Comparison of ENCODE assay signal across 7 mouse cellular contexts in genomic region chr10:97567489-97568135, GRCm38 (mm10). TPM values are rescaled to one million over a fixed set of nuclear protein-coding genes. Genes with fewer than 3 reads are reported as not detected.
DNase-seq lines count a peak whose midpoint lies in the region; ATAC-seq lines count a peak whose summit lies in the region.

No protein-coding gene starts in this region.

- no peak overlapping the region for H3K9ac ChIP-seq in limb, embryonic 15.5 days

- H3K4me2 ChIP-seq in limb, embryonic 15.5 days: no peak overlapping the region

- intact Hi-C loops in left cerebral cortex, postnatal 4 days (cut with DNase I): no loop called here
- intact Hi-C loops in left cerebral cortex, postnatal 25 days (cut with DNase I): no loop called here
- intact Hi-C loops in heart, postnatal 10 days (cut with DNase I): loop anchor here (5.0 kb wide), 3 partner anchors 85 to 190 kb away; no protein-coding TSS in a partner anchor

- no peak for ATAC-seq in limb, embryonic 15.5 days (ENCODE audit: insufficient number of reproducible peaks, low FRiP score, low TSS enrichment, low read depth)
- ATAC-seq in monocyte, adult 5-6 weeks (replicated peaks; ENCODE audit: insufficient number of reproducible peaks, low FRiP score, low TSS enrichment, poor library complexity, severe bottlenecking): no peak

- H3K27me3 ChIP-seq in limb, embryonic 15.5 days: no peaks in the 10 kb centered on the region

- H3K27ac ChIP-seq in limb, embryonic 15.5 days: peak overlapping the region; percentile 80

- H3K9me3 ChIP-seq in limb, embryonic 15.5 days: no peaks in the 10 kb centered on the region

- peaks cover 9% of the 10 kb centered on the region; the same call in 1 of the 2 replicates for H3K36me3 ChIP-seq in limb, embryonic 15.5 days

- peak overlapping the region; percentile 32 for H3K4me3 ChIP-seq in limb, embryonic 15.5 days

- WGBS in limb, embryonic 15.5 days: 42% methylated on average over 8 of the region's 8 CpGs

- DNase-seq in left cerebral cortex, postnatal 4 days: peak; percentile 3
- no peak for DNase-seq in left cerebral cortex, postnatal 25 days (ENCODE audit: low spot score in 2 of 2)
- DNase-seq in adrenal gland, adult 8-10 months: peak; percentile 3
- peak; percentile 41 for DNase-seq in embryo, embryonic 10 days (ENCODE audit: low spot score)
- DNase-seq in heart, postnatal 10 days: no peak

- H3K4me1 ChIP-seq in limb, embryonic 15.5 days: peaks cover 8% of the 10 kb centered on the region; the same call in 1 of the 2 replicates

RNA-seq across cellular contexts. Expression of gene Lum, which starts 2.7 kb away (rescaled TPM):
- 1 to 10 TPM; 4.3 to 5.2 TPM for total RNA-seq in left cerebral cortex, postnatal 4 days (2021)
- 1 to 10 TPM; 1.9 to 2.7 TPM for total RNA-seq in left cerebral cortex, postnatal 25 days (2021)
- 10 to 100 TPM; 12.1 to 24.6 (median 20.5) TPM for total RNA-seq in adrenal gland, adult 8-10 months (2022)
- polyA plus RNA-seq in limb, embryonic 15.5 days (2015; fragmentation: Nextera tagmentation; extraction: Ambion mirVana): 666 and 680 TPM in 2 replicates
- not detected in 3 replicates for total RNA-seq in monocyte, adult 5-6 weeks (2017)
- 100 to 1,000 TPM; 137 to 148 TPM for total RNA-seq in heart, postnatal 10 days (2021)

RNA-seq across cellular contexts. Expression of gene Kera, which starts 39.1 kb away (rescaled TPM):
- total RNA-seq in left cerebral cortex, postnatal 4 days (2021): under 1 TPM; 0.38 to 0.40 TPM
- total RNA-seq in left cerebral cortex, postnatal 25 days (2021): not detected
- not detected for total RNA-seq in adrenal gland, adult 8-10 months (2022)
- 192 and 198 TPM in 2 replicates for polyA plus RNA-seq in limb, embryonic 15.5 days (2015; fragmentation: Nextera tagmentation; extraction: Ambion mirVana)
- total RNA-seq in monocyte, adult 5-6 weeks (2017): not detected in 3 replicates
- not detected for total RNA-seq in heart, postnatal 10 days (2021)

Comparison
In these comparisons a context has a peak if more than half of its experiments do, and no peak if none do; other contexts are left out.
1. DNase-seq: peak in left cerebral cortex, postnatal 4 days (single experiment), adrenal gland, adult 8-10 months (single experiment) and embryo, embryonic 10 days (single experiment); none in left cerebral cortex, postnatal 25 days (0 of 2) and heart, postnatal 10 days (0 of 2).
2. RNA of gene Lum, which starts 2.7 kb away (total RNA-seq): 137 to 148 TPM in heart, postnatal 10 days; 12.1 to 24.6 TPM in adrenal gland, adult 8-10 months, 4.3 to 5.2 TPM in left cerebral cortex, postnatal 4 days, 1.9 to 2.7 TPM in left cerebral cortex, postnatal 25 days and not detected in monocyte, adult 5-6 weeks; every median in the first group is over 4 times any median in the second.